Mouse (Mus musculus): Measurements from ENCODE around the gene Zbtb41.
"Not testable (repeated sequence)": the region's sequence is repeated elsewhere in the genome, so short reads cannot be mapped to it uniquely, and the experiment has no call there.

The Zbtb41 gene

GRCm38 (mm10) chr1:139421875-139422791 lies at the start of gene Zbtb41:
Zbtb41 (plus strand) TSS chr1:139422288.
- peak; percentile 73 for DNase-seq (ENCODE audit: low read depth, low spot score)

- DNase-seq (ENCODE audit: low read depth, low spot score), result no peak
Measured at GRCm38 (mm10) chr1:139375900-139376299, 46.2 kb upstream of the Zbtb41 start.

- DNase-seq (ENCODE audit: low read depth, low spot score), result peak; percentile 14
Measured at GRCm38 (mm10) chr1:139376638-139377286, 45.3 kb upstream of the Zbtb41 start, which contains the start of gene Crb1. Crb1 (minus strand) TSS chr1:139377100.

GRCm38 (mm10) chr1:139378861-139379620 lies 43.0 kb upstream of the Zbtb41 start:
- no peak for DNase-seq (ENCODE audit: low read depth, low spot score)

- no peak for DNase-seq (ENCODE audit: low read depth, low spot score)
Measured at GRCm38 (mm10) chr1:139379621-139379984, 42.5 kb upstream of the Zbtb41 start.

GRCm38 (mm10) chr1:139391747-139392146 lies 30.3 kb upstream of the Zbtb41 start:
- DNase-seq (ENCODE audit: low read depth, low spot score), result no peak

GRCm38 (mm10) chr1:139396589-139396988 lies 25.5 kb upstream of the Zbtb41 start:
- DNase-seq (ENCODE audit: low read depth, low spot score), result no peak

- no peak for DNase-seq (ENCODE audit: low read depth, low spot score)
Measured at GRCm38 (mm10) chr1:139405766-139406165, 16.3 kb upstream of the Zbtb41 start.

- no peak for DNase-seq (ENCODE audit: low read depth, low spot score)
Measured at GRCm38 (mm10) chr1:139407701-139408100, 14.4 kb upstream of the Zbtb41 start.

- not testable (repeated sequence) for DNase-seq (ENCODE audit: low read depth, low spot score)
Measured at GRCm38 (mm10) chr1:139412365-139412764, 9.7 kb upstream of the Zbtb41 start.

GRCm38 (mm10) chr1:139413465-139413864 lies 8.6 kb upstream of the Zbtb41 start:
- DNase-seq (ENCODE audit: low read depth, low spot score), result no peak

GRCm38 (mm10) chr1:139421521-139421874 lies 590 bp upstream of the Zbtb41 start:
- DNase-seq (ENCODE audit: low read depth, low spot score), result no peak

- DNase-seq (ENCODE audit: low read depth, low spot score), result no peak
Measured at GRCm38 (mm10) chr1:139422941-139423340, 853 bp downstream of the Zbtb41 start.

- no peak for DNase-seq (ENCODE audit: low read depth, low spot score)
Measured at GRCm38 (mm10) chr1:139423931-139424330, 1.8 kb downstream of the Zbtb41 start.

- DNase-seq (ENCODE audit: low read depth, low spot score), result no peak
Measured at GRCm38 (mm10) chr1:139425006-139425405, 2.9 kb downstream of the Zbtb41 start.

GRCm38 (mm10) chr1:139438373-139438772 lies 16.3 kb downstream of the Zbtb41 start:
- DNase-seq (ENCODE audit: low read depth, low spot score), result no peak

- DNase-seq (ENCODE audit: low read depth, low spot score), result not testable (repeated sequence)
Measured at GRCm38 (mm10) chr1:139443103-139443502, 21.0 kb downstream of the Zbtb41 start.

GRCm38 (mm10) chr1:139454340-139455225 lies 32.5 kb downstream of the Zbtb41 start, which contains the start of gene Aspm:
Aspm (plus strand) TSS chr1:139454772.
- DNase-seq (ENCODE audit: low read depth, low spot score), result peak; percentile 78

- DNase-seq (ENCODE audit: low read depth, low spot score), result no peak
Measured at GRCm38 (mm10) chr1:139455226-139455869, 33.3 kb downstream of the Zbtb41 start.

GRCm38 (mm10) chr1:139460807-139461206 lies 38.7 kb downstream of the Zbtb41 start:
- DNase-seq (ENCODE audit: low read depth, low spot score), result no peak
